Mouse (Mus musculus) frontal cortex, postnatal 14 days (tissue): ENCODE results near the gene Nrbf2.

ENCODE experiments used
- DNase-seq, 2 experiments: peaks; one replicate each; pipeline ENCODE4 v3.0.0; 2022; ENCODE audit warnings: low spot score in 2 of 2

The Nrbf2 gene

GRCm38 (mm10) chr10:67285176-67285814, at the start of gene Nrbf2:
Gene Nrbf2 (minus strand): TSS chr10:67285305.
- DNase-seq, result peak; percentile 66 to 80

DNA sequence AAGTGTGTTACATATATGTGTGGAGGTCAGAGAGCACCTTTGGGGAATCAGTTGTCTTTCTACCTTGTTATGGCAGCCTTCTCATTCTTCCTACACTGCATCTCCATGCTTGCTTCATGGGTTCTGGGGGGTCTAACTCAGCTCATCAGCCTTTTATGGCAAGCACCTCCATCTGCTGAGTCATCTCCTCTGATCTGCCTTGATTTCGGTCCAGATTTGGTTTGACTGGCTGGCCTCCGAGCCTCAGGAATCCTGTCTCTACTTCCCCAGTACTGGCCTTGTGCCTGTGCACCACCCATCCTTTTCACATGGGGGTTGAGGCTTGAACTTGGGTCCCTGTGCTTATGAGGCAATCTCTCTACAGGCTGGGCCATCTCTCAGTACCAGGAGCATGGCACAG, 45.5 kb upstream of the Nrbf2 start:
- DNase-seq, result no peak

- no peak for DNase-seq
Measured at GRCm38 (mm10) chr10:67329661-67330060, 44.6 kb upstream of the Nrbf2 start.

DNA sequence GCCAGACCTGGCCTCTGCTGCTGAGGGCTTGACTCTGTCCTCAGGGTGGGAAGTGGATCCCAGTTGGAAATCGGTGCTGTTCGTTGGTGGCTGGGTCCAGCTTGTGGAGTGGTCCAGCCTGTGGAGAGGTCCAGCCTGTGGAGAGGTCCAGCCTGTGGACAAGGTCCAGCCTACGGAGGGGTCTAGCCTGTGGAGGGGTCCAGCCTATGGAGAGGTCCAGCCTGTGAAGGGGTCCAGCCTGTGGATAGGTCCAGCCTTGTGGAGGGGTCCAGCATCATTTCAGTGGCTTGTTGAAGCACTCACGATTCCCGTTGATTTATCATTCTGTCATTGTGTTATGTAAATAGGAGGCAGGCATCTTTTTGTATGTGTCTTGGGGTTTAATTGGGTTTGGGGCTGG, 43.1 kb upstream of the Nrbf2 start:
- no peak for DNase-seq

- no peak for DNase-seq
Measured at GRCm38 (mm10) chr10:67324036-67324435, 38.9 kb upstream of the Nrbf2 start.

- no peak for DNase-seq
Measured at GRCm38 (mm10) chr10:67321396-67321795, 36.3 kb upstream of the Nrbf2 start.

DNA sequence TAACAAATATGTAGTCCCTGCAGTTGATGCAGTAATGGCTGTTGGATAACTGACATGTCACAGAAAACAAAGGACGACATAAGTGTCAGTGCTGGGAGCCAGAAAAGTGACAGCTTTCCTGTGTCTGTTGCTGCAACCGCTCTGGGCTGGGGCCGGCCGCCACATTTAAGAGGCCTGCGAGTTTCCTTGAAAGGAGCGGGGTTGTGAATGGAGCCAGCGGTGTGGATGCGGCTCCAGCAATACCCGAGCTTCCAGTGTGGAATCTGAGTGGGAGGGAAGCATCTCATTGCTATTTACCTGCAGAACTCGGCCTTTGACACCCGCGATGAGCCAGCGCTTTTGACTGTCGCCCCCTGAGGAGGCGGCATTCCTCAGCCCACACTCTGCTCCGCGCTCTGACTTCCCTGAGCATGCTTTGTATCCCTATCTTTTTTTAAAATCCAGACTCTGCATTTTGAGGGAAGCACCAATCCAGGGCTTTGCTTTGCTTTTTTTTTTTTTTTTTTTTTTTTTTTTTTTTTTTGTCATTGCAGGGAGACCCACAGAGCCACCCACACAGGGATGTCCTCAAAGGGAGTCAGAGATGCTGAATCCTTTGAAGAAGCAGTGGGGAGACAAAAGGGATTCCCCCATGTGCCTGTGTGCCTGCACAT, 35.2 kb upstream of the Nrbf2 start:
- no peak for DNase-seq

DNA sequence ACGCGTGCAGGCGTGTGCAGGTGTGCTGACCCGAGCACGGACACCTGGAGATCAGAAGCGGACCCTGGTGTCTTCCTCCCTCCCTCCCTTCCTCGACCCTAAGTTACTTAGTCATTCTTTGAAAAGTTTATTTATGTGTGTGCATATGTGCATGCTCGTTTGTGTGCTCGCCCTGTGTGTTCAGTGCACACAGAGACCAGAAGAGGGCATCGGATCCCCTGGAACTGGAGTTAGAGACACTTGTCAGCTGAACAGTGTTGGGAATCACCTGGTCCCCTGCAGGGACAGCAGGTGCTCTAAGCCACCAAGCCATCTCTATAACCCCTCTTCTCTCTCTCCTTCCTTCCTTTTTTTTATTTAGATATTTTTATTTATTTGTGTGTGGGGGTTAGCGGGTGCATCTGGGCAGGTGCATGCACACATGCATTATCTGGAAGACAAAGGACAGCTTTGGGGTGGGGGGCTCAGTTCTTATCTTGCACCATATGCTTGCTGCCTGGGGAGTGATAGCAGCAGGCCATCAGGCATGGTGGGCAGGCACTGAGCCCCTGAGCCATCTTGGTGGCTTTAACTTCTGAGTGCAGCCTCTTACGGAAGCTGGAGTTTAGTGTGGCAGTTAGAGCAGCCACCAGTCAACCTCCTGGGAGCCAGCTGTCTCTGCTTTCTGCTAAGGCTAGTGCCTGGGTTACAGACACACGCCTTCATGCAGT, 34.1 kb upstream of the Nrbf2 start:
- DNase-seq, result no peak

DNA sequence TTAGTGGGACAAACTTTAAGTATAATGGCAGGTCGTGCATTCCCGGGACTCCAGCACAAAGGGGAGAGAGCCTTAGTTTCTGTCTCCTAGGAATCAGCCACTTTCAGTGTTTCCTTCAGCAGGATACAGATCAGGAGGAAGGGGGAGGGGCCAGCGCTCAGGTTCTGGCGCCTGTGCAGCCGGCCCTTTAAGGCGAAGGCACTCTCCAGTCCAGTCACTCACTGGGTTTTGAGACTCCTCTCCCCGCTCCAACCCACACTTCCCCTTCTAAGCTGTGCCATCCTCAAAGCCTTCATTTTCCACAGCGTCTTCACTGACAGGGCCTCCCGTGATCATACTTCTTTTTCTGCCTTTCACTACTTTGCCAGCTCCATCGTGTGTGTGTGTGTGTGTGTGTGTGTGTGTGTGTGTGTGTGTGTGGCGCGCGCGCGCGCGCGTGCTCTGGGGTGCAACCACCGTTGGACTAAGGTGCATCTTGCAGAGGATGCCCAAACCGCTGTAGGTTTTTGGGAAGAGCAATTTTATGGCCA, 32.9 kb upstream of the Nrbf2 start:
- no peak for DNase-seq

- DNase-seq, result peak; percentile 22 to 44
Measured at GRCm38 (mm10) chr10:67314811-67315435, 29.8 kb upstream of the Nrbf2 start.

GRCm38 (mm10) chr10:67312456-67312855, 27.4 kb upstream of the Nrbf2 start:
- no peak for DNase-seq

GRCm38 (mm10) chr10:67311277-67311959, 26.3 kb upstream of the Nrbf2 start:
- peak; percentile 27 to 61 for DNase-seq

DNA sequence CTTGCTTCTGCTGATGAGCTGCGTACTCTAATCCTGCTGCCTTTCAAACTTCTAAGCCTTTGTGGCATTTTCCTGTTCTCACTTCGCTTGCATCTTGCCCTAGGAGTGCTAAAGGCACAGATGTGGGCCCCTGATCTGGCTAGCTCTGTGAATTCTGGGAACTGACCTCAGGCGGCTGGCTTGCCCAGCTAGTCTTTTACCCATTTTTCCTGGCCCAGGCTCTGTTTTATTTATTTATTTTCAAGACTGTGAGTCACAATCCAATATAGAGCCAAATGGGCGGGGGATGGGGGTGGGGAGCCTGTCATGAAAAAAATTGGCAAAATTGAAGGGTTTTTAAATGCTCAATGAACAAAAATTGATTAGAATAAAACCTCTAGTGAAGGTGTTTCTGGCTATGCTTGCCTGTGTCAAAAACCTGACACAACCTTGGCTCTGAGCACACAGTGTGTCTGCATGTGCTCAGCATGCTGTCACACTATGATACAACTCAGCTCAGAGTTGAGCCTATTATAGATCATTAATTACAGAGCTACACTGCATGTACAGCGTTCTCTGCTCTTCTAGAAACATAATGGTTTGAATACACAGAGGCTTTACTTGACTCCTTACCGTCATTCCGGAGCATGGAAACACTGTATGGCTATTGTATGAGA, 24.5 kb upstream of the Nrbf2 start:
- DNase-seq, result no peak

DNA sequence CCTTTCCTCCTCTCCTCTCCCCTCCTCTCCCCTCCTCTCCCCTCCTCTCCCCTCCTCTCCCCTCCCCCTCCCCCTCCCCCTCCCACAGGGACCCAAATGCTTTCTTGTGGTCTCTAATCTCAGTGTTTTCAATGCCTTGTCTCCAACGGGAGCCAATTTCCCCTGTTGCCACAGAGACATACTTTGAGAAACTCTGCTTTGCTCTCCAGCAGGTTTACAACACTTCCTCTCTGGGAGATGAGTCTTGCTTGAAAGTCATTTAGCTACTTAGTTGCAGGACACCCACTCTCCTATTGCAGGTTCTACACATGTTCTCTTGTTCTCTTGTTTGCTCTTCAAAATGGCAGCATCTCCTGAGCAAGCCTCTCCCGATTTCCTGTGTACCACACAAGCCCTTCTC, 17.2 kb upstream of the Nrbf2 start:
- no peak for DNase-seq

- no peak for DNase-seq
Measured at GRCm38 (mm10) chr10:67301046-67301445, 15.9 kb upstream of the Nrbf2 start.

DNA sequence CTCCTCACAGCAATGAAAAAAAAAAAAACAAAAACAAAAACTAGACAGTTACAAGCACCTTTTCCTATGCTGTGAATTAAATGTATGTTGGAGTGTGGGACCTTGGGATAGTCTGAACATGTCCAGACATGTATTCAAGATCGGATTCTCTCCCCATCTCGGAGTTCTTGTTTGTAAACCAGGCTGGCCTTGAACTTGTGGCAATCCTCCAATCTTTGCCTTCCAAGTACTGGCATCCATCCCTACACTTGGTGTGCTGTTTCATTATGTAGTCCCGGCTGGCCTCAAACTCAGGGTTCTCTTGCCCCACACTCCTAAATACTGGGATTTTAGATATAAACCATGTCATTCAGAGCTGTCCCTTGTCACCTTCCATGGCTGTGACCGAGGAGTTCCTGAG, 14.2 kb upstream of the Nrbf2 start:
- no peak for DNase-seq

DNA sequence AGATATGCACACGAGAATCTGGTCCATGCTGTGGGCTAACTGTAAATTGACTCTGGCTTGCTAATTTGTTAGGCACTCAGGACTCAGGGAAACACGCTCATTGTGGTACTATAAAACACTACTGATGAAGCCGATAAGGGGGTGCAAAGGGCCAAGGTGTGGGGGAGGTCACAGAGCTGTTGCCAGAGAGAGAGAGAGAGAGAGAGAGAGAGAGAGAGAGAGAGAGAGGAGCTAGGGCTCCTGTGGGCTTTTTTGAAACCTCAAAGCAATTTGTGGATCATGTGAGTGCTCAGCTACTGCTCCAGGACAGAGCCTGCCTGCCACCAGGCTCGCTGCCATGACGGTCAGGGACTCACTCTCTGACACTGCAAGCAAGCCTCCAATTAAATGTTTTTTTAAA, 13.8 kb upstream of the Nrbf2 start:
- DNase-seq, result no peak

DNA sequence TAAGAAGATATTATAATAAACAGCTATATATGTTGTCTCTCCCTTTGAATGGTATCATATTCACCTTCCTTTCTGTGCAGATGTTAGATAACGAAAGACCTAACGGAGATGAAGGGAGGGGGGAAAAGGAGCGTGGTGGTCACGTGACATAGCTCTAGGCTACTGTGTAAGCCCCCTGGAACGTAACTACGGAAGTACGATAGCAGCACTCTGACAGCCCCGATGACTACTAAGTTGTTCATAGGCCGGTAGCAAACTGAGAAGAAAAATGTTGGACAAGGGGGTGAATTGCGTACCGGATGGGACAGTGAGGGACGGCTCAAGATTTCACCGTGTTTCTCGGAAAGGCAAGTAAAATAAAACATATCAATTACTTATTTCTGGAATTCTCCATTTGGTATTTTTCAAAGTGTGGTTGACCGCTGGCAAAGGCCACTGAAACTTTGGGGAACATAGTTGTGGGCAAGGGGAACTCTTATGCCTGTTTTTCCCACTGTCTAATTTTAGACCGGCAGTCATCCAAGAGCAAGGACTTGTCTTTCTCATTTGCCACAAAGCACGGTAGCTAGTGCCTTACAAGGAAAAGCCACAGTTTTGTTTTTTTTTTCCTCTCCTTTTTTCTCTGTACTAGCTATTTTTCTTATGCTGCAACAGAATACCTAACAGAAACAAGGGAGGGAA, 12.2 kb upstream of the Nrbf2 start:
- DNase-seq, result no peak

DNA sequence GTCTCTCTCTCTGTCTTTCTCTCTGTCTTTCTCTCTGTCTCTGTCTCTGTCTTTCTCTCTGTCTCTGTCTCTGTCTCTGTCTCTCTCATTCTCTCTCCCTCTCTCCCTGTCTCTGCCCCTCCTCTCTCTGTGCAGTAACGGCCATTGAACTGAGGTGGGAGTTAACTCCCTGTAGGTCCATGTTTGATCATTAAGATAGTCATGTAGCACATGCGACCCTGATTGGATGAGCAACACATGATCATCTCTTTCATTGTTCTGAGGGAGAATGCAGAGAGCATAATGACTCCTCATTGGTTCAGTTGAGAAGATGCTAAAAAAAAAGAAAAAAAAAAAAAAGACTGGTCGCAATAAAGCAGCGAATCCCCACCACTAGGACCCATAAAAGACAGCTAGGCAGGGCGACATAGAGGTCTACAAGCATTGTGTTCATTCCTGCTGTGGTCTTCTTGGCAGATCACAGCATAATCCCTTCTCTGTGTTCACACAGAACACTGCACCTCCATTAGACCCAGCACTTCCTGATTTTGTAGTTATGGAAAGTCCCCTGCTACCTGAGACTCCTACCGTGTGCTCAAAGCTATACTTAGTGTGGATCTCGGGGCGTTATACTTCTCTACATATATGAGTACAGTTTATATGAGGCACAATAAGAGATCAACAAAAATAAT, 11.5 kb upstream of the Nrbf2 start:
- DNase-seq, result no peak

DNA sequence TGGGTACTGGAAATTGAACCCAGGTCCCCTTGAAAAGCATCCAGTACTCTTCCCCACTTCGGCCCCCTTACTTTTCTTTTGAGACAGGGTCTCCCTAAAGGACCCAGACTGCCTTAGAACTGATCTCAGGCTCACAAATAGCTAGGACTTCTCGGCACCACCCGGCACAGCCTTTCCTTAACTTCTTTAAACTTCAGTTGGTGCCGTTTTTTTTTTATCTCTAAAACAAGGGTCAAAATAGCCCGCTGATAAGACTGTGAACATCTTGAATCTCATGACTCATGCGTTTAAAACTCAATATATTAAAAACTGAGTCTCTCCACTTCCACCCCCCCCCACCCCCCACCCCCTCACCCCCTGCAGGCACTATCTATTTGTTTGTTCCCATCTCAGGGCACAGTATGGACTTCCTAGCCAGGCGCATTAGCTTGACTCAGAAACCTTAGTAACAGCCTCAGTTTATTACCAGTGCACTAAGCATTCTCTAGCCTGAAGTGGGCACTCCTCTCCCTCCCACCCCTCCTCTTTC, 10.9 kb upstream of the Nrbf2 start:
- no peak for DNase-seq
